Mouse (Mus musculus) layer of hippocampus, adult 8-10 months (tissue): ENCODE data around the gene Rapsn. TPM values are rescaled to one million over a fixed set of nuclear protein-coding genes. Genes with fewer than 3 reads are reported as not detected.
A peak's percentile ranks its signal among the peaks of the same experiment; 100 is the strongest.

Source experiments
- DNase-seq, 2 experiments: peaks; one replicate each; pipeline ENCODE4 v3.0.0; 2022; ENCODE audit warnings: low spot score in 2 of 2
- total RNA-seq, 4 experiments: library from RNA; stranded (reverse); gene quantifications; 2 replicates each; pipeline ENCODE4 v1.2.4; 2022

Rapsn gene
- total RNA-seq, 4 experiments from 2014 or later: 0.36 to 0.47 TPM; not detected in 2

- no peak for DNase-seq
Measured at GRCm38 (mm10) chr2:91053181-91053933, 17.9 kb downstream of the Rapsn start.

GRCm38 (mm10) chr2:91053934-91054382 is 18.5 kb downstream of the Rapsn start, which contains the start of gene Psmc3:
Psmc3 (plus strand) TSS chr2:91054009.
- peak; percentile 93 for DNase-seq

GRCm38 (mm10) chr2:91058435-91058834 is 23.0 kb downstream of the Rapsn start:
- DNase-seq: no peak

GRCm38 (mm10) chr2:91059376-91059775 is 24.0 kb downstream of the Rapsn start:
- DNase-seq: no peak

- DNase-seq: peak; percentile 78 to 80
Measured at GRCm38 (mm10) chr2:91060544-91061355, 25.3 kb downstream of the Rapsn start.

GRCm38 (mm10) chr2:91061849-91062481 is 26.5 kb downstream of the Rapsn start:
- no peak for DNase-seq

- no peak for DNase-seq
Measured at GRCm38 (mm10) chr2:91062779-91063606, 27.6 kb downstream of the Rapsn start.

- no peak for DNase-seq
Measured at GRCm38 (mm10) chr2:91064211-91064610, 28.8 kb downstream of the Rapsn start.

GRCm38 (mm10) chr2:91065544-91065943 is 30.1 kb downstream of the Rapsn start:
- peak in 1 of 2 experiments; percentile 52 for DNase-seq

GRCm38 (mm10) chr2:91066455-91066854 is 31.0 kb downstream of the Rapsn start:
- DNase-seq: no peak

- no peak for DNase-seq
Measured at GRCm38 (mm10) chr2:91068162-91068871, 32.9 kb downstream of the Rapsn start.

- no peak for DNase-seq
Measured at GRCm38 (mm10) chr2:91068872-91069165, 33.4 kb downstream of the Rapsn start.

- DNase-seq: no peak
Measured at GRCm38 (mm10) chr2:91069306-91070000, 34.0 kb downstream of the Rapsn start.

GRCm38 (mm10) chr2:91070076-91070800 is 34.8 kb downstream of the Rapsn start, which contains the start of gene Slc39a13:
Slc39a13 (minus strand) TSS chr2:91070417.
- DNase-seq: peak; percentile 96 to 97

GRCm38 (mm10) chr2:91071059-91071458 is 35.6 kb downstream of the Rapsn start:
- DNase-seq: no peak

GRCm38 (mm10) chr2:91072092-91072491 is 36.7 kb downstream of the Rapsn start:
- no peak for DNase-seq

GRCm38 (mm10) chr2:91077957-91078313 is 42.5 kb downstream of the Rapsn start:
- no peak for DNase-seq

- no peak for DNase-seq
Measured at GRCm38 (mm10) chr2:91078314-91079025, 43.0 kb downstream of the Rapsn start.

GRCm38 (mm10) chr2:91079026-91079384 is 43.6 kb downstream of the Rapsn start:
- no peak for DNase-seq
